19 mouse cellular contexts compared by ENCODE assay signal in genomic region chr13:58558216-58558615, GRCm38 (mm10). TPM values are rescaled to one million over a fixed set of nuclear protein-coding genes. Genes with fewer than 3 reads are reported as not detected.
DNase-seq lines count a peak whose midpoint lies in the region; ATAC-seq lines count a peak whose summit lies in the region.
"Had no signal": no experiment of that assay in that cellular context is flagged by ENCODE, and none has a peak within 500 bp of the region (broad histone marks: within the 10 kb centered on the region; RNA-seq: fewer than 3 reads in every experiment).

No protein-coding gene starts in this region.

- peak; percentile 82; the same call in 1 of the 2 replicates for ATAC-seq in forebrain, embryonic 14.5 days
- ATAC-seq in forebrain, embryonic 11.5 days (replicated peaks; ENCODE audit: low FRiP score) = no peak
- peak; percentile 86 for ATAC-seq in forebrain, embryonic 16.5 days

- H3K36me3 ChIP-seq in forebrain, embryonic 14.5 days (ENCODE audit: control insufficient read depth, insufficient read depth, low read length) = no peaks in the 10 kb centered on the region
- no peaks in the 10 kb centered on the region for H3K36me3 ChIP-seq in forebrain, embryonic 11.5 days (ENCODE audit: control insufficient read depth, insufficient read depth, low read length)
- no peaks in the 10 kb centered on the region for H3K36me3 ChIP-seq in forebrain, embryonic 16.5 days (ENCODE audit: control insufficient read depth, insufficient read depth)
- H3K36me3 ChIP-seq: embryonic facial prominence, embryonic 13.5 days; hindbrain, embryonic 10.5 days; neural tube, embryonic 12.5 days had no signal

- intact Hi-C loops in heart, postnatal 36 days (cut with DNase I) = no loop called here

- H3K27ac ChIP-seq in forebrain, embryonic 14.5 days (ENCODE audit: low read depth, low read length) = no peak overlapping the region
- no peak overlapping the region for H3K27ac ChIP-seq in forebrain, embryonic 11.5 days (ENCODE audit: low read depth, low read length)
- H3K27ac ChIP-seq in forebrain, embryonic 16.5 days (ENCODE audit: low read length) = no peak overlapping the region
- H3K27ac ChIP-seq: embryonic facial prominence, embryonic 13.5 days; hindbrain, embryonic 10.5 days; neural tube, embryonic 12.5 days had no signal

- WGBS in forebrain, embryonic 14.5 days = 70% methylated on average over 12 of the region's 12 CpGs
- 83% methylated on average over 12 of the region's 12 CpGs for WGBS in forebrain, embryonic 11.5 days
- 50% methylated on average over 12 of the region's 12 CpGs for WGBS in forebrain, embryonic 16.5 days

- H3K9me3 ChIP-seq in forebrain, embryonic 14.5 days (replicated peaks; ENCODE audit: control insufficient read depth, low read length) = no peaks in the 10 kb centered on the region
- no peaks in the 10 kb centered on the region for H3K9me3 ChIP-seq in forebrain, embryonic 11.5 days (ENCODE audit: control insufficient read depth, low read length)
- no peaks in the 10 kb centered on the region for H3K9me3 ChIP-seq in forebrain, embryonic 16.5 days (ENCODE audit: control insufficient read depth, low read length)
- H3K9me3 ChIP-seq: embryonic facial prominence, embryonic 13.5 days; hindbrain, embryonic 10.5 days; neural tube, embryonic 12.5 days had no signal

- H3K4me2 ChIP-seq in forebrain, embryonic 14.5 days (ENCODE audit: low read length) = no peak overlapping the region
- H3K4me2 ChIP-seq in forebrain, embryonic 11.5 days (ENCODE audit: low read depth, low read length, severe bottlenecking) = no peak overlapping the region
- H3K4me2 ChIP-seq in forebrain, embryonic 16.5 days (ENCODE audit: low read length) = no peak overlapping the region
- H3K4me2 ChIP-seq: embryonic facial prominence, embryonic 13.5 days; liver, embryonic 11.5 days; neural tube, embryonic 12.5 days had no signal

- H3K4me1 ChIP-seq in forebrain, embryonic 14.5 days (ENCODE audit: control insufficient read depth, insufficient read depth, low read length) = no peaks in the 10 kb centered on the region
- no peaks in the 10 kb centered on the region for H3K4me1 ChIP-seq in forebrain, embryonic 11.5 days (replicated peaks; ENCODE audit: control insufficient read depth, insufficient read depth, low read length)
- peaks cover 12% of the 10 kb centered on the region for H3K4me1 ChIP-seq in forebrain, embryonic 16.5 days (replicated peaks; ENCODE audit: control insufficient read depth, insufficient read depth, low read length)
- H3K4me1 ChIP-seq: embryonic facial prominence, embryonic 13.5 days; hindbrain, embryonic 10.5 days; neural tube, embryonic 12.5 days had no signal

- peak; percentile 70 for DNase-seq in forebrain, embryonic 14.5 days (ENCODE audit: low spot score)
- no peak for DNase-seq in forebrain, embryonic 11.5 days (ENCODE audit: low spot score)
- peak; percentile 34 to 57 for DNase-seq in layer of hippocampus, postnatal 10 days (ENCODE audit: low spot score in 2 of 2)
- peak; percentile 71 to 84 for DNase-seq in right cerebral cortex, postnatal 10 days (ENCODE audit: low spot score in 2 of 2)
- no peak for DNase-seq in lung, adult 18-20 months
- DNase-seq in thymus, postnatal 14 days = no peak
- DNase-seq in heart, postnatal 36 days = no peak
- DNase-seq: cerebellum, adult 11-12 months; kidney, adult 9 months; thymus, postnatal 4 days had no signal

- H3K4me3 ChIP-seq in forebrain, embryonic 14.5 days (ENCODE audit: low read depth, low read length) = no peak overlapping the region
- H3K4me3 ChIP-seq in forebrain, embryonic 11.5 days (ENCODE audit: low read depth, low read length) = no peak overlapping the region
- no peak overlapping the region for H3K4me3 ChIP-seq in forebrain, embryonic 16.5 days (replicated peaks; ENCODE audit: low read length)
- H3K4me3 ChIP-seq: embryonic facial prominence, embryonic 13.5 days; hindbrain, embryonic 10.5 days; neural tube, embryonic 12.5 days had no signal

- H3K9ac ChIP-seq in forebrain, embryonic 14.5 days (ENCODE audit: low read length) = no peak overlapping the region
- no peak overlapping the region for H3K9ac ChIP-seq in forebrain, embryonic 11.5 days (ENCODE audit: low read length)
- no peak overlapping the region for H3K9ac ChIP-seq in forebrain, embryonic 16.5 days (replicated peaks; ENCODE audit: low read depth, low read length)
- H3K9ac ChIP-seq: embryonic facial prominence, embryonic 13.5 days; neural tube, embryonic 12.5 days had no signal

- no peaks in the 10 kb centered on the region for H3K27me3 ChIP-seq in forebrain, embryonic 14.5 days (replicated peaks; ENCODE audit: control insufficient read depth, insufficient read depth, low read length)
- no peaks in the 10 kb centered on the region for H3K27me3 ChIP-seq in forebrain, embryonic 11.5 days (ENCODE audit: control insufficient read depth, insufficient read depth, low read length)
- H3K27me3 ChIP-seq in forebrain, embryonic 16.5 days (replicated peaks; ENCODE audit: control insufficient read depth, insufficient read depth, low read length) = no peaks in the 10 kb centered on the region
- H3K27me3 ChIP-seq: embryonic facial prominence, embryonic 13.5 days; neural tube, embryonic 12.5 days had no signal

RNA-seq across cellular contexts. Expression of gene Slc28a3, which starts 52.5 kb away (rescaled TPM):
- polyA plus RNA-seq in forebrain, embryonic 14.5 days (2014; fragmentation: Nextera tagmentation; extraction: Ambion mirVana) = not detected in 2 replicates
- not detected in 2 replicates for polyA plus RNA-seq in forebrain, embryonic 11.5 days (2014; fragmentation: Nextera tagmentation; extraction: Ambion mirVana)
- polyA plus RNA-seq in forebrain, embryonic 16.5 days (2015; fragmentation: Nextera tagmentation; extraction: Ambion mirVana) = not detected in 2 replicates
- total RNA-seq in layer of hippocampus, postnatal 10 days (2021) = under 1 TPM; 0.20 to 0.27 TPM
- total RNA-seq in heart, postnatal 36 days (2021) = not detected
- total RNA-seq: common myeloid progenitor, adult 5-6 weeks; megakaryocyte, adult 5-6 weeks; midbrain, postnatal 0 days had no signal
- polyA plus RNA-seq: heart, embryonic 14.5 days; hindbrain, embryonic 10.5 days; midbrain, postnatal 0 days; neural tube, embryonic 12.5 days had no signal

Comparison
In these comparisons a context has a peak if more than half of its experiments do, and no peak if none do; other contexts are left out.
1. DNase-seq: peak in forebrain, embryonic 14.5 days (single experiment), layer of hippocampus, postnatal 10 days (2 of 2) and right cerebral cortex, postnatal 10 days (2 of 2); none in forebrain, embryonic 11.5 days (single experiment), lung, adult 18-20 months (0 of 2), thymus, postnatal 14 days (single experiment) and heart, postnatal 36 days (0 of 2).